Mouse (Mus musculus): Measurements from ENCODE around the gene Cd79a.

- TF ChIP-seq CTCF (IDR thresholded peaks at IDR 0.05; ENCODE audit: low read depth, low read length) (no peak), POLR2A (IDR thresholded peaks at IDR 0.05; ENCODE audit: borderline replicate concordance, low read depth, low read length) (no peak)
Observed at GRCm38 (mm10) chr7:24901114-24901513, 3.9 kb downstream of the Cd79a start.

All from bone marrow macrophage, adult 2 months (primary cell).